Mouse (Mus musculus) heart, adult 8-10 months (tissue): Measurements from ENCODE around the gene Gse1. TPM values are rescaled to one million over a fixed set of nuclear protein-coding genes. Genes with fewer than 3 reads are reported as not detected.

Experiments used
- DNase-seq: peaks from one replicate; pipeline ENCODE4 v3.0.0; 2022; ENCODE audit warnings: low spot score
- total RNA-seq, 4 experiments: library from RNA; stranded (reverse); gene quantifications; 2 replicates each; pipeline ENCODE4 v1.2.4; 2022

Gene Gse1
- total RNA-seq, 4 experiments from 2014 or later = 18.9 to 29.1 (median 23.3) TPM

DNA sequence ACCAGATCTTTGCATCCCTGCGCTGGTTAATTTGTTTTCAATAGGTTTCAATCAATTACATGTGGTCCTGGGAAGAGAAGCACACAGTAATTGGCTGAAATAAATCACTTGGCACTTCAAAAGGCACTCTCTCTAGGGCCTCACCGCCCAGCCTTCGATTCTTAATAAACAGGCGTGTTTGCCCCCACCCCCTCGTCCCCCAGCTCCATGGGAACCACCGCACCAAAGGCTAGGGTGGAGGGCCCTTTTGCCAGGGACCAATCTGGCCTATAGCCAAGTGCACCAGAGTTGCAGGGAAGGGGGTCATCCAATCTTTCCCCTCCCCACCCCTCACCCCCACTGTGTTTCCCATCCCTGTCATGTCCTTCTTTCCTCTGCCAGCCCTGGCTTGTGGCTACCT lies 219.9 kb downstream of the Gse1 start:
- no peak for DNase-seq

DNA sequence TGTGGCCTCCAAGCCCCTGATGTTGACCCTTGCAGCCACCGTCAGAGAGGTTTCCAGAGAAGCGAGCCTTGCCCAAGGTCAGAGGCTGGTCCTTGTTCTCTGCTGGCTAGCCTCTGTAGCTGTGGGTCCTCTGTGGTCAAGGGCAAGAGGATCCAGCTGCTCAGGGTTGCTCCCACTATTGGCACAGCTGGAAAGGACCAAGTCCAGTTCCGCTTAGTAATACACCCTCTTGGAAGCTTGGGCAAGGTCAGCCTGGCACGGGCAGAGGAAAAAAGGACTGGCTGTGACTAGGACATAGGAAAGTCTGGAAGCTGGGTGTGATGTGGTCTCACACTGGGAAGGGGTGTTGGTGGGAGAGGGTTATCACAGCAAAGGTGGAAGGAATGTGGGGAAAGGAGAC lies 220.9 kb downstream of the Gse1 start:
- DNase-seq = no peak

DNA sequence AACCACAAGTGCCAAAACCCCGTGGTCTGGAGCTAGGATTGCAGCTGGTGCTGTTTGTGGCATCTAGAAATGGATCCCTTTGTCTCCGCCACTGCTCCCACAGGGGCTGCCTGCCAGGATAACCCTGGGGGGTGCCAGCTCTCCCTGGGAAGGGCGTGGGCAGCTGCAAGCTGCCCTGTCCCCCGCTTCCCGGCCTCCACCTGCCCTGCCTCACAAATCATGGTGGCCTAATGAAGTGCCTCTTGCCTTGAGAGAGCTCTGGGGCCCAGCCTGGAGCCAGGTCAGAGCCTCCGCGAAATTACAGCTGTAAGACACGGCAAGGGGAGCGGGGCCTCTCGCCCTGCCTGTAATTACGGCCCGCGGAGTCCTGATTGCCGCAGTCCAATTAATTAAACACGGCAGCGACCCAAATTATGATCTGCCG lies 221.4 kb downstream of the Gse1 start:
- no peak for DNase-seq

DNA sequence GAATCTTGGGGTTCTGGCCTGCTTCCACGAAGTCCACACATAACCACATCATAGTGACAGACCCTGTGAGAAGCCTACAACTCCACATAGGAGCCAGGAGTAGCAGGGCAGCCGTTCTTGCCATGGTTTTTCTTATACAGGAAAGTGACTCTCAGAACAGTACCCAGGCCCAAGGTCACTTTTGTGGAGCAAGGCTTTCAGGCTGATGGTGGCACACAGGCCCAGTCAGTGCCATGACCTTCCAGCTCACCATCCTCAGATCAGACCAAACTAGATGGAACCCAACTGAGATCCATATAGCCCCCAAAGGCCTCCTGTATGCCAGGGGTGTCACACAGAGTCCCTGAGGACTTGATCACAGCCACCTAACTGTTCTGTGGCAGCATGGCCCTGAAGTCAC lies 223.9 kb downstream of the Gse1 start:
- no peak for DNase-seq

DNA sequence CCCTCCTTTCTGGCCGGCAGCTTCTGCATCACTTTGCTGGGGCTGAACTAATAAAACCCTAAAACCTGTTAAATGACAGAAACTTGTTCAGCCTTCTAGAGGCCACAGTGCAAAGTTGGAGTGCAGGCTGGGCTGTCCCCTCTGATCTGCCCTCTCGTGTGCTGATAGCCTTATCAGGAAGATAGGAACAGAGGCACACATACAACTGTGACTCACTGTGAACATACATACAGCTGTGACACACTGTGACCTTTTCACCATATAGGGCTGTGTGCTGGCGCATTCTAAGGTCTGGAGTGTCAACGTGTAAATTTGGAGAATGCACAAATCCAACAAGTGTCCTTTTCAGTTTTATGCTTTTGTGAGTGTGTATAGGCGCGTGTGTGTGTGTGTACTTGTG lies 226.1 kb downstream of the Gse1 start:
- no peak for DNase-seq

DNA sequence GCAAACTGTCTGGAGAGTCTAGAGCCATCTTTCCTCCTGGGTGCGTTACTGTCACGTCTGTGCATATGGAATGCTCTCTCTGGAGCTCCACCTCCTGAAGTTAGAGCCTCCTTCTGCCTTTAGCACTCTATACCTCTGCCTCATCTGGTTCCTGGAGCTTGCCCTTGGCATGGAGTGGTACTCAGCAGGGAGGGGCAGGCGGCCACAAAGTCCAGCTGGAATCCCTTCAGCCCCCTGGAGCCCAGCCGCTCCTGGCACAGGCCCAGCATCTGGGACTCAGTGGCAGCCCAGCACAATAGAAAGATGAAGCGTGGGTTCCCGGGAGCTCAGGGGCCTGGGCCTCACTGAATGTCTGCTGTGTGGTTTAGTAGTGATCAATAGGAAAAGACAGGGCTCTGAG lies 232.1 kb downstream of the Gse1 start:
- DNase-seq = no peak

DNA sequence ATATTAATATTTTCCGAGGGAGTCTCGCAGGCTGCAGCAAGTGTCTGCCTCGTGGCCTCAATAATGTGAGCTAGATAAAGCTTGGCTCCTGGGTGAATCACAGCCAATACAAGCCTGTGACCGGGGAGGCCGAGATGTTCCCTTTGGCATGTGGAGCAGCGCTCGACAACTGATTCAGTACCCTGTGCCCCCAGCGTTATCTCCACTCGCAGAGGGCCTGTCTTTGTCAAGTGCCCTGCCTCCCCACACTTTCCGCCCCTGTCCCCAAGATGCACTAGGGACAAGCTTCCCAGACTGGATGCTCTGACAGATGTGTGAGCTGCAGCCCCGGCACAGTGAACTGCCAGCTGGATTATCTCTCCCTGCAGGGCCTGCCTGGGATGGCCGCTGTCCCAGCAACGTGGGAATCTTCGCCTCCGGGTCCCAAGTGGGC lies 233.9 kb downstream of the Gse1 start:
- no peak for DNase-seq

DNA sequence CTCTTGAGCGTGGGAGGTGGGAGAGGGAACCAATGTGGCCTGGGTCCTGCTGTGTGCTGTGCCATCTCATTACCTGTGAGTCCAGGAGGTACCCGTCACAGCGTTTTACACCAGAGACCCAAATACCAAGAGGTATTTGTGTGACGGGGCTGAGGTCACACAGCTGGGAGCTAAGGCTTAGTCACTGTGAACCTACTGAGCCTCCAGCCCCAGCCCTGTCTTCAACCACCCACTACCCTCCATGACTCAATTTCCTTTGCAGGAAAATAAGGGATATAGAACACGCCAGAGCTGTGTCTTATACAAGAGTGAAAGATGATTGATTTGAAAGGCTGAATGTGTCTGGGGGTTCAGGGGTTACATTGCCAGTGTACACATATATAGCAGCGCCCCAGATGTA lies 234.4 kb downstream of the Gse1 start:
- DNase-seq = no peak

DNA sequence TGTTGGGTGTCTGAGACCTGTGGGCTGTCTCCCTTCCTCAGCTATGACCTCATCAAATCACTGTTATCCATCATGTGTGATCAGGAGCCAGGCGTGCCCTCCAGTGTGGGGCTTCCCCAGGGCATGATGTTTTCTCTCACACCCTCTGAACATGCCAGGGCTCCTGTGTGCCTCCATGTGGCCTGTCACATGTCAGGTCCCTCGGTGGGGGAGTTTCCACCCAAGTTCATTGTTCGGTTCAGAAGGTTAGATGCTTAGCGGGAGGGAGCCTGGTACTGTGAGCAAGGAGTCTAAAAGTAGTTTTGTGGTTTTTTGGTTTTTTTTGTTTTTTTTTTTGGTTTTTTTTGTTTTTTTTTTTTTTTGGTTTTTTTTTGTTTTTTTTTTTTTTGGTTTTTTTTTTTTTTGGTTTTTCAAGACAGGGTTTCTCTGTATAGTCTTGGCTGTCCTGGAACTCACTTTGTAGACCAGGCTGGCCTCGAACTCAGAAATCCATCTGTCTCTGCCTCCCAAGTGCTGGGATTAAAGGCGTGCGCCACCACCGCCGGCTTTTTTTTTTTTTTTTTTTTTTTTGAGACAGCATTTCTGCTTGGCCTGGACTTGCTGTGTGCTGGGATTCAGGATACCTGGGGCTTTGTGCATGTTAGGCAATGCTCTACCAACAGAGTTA lies 235.8 kb downstream of the Gse1 start:
- DNase-seq = no peak

DNA sequence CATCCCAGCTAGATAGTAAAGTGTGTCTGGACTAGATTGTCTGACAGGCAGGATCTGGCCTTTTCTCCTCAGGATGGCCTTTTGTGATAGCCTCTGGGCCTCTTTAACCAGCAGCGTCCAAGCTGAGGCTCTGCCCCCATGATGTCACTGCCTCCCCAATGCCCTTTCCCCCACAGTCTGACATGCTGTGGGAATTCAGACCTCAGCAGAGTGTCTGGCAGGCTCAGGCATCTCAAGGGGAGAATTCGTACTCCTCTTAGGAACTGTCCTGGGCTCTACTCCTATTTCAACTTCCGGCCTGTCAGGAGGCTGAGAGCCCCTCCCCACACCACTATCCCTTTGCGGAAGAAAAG lies 236.3 kb downstream of the Gse1 start:
- DNase-seq = no peak

DNA sequence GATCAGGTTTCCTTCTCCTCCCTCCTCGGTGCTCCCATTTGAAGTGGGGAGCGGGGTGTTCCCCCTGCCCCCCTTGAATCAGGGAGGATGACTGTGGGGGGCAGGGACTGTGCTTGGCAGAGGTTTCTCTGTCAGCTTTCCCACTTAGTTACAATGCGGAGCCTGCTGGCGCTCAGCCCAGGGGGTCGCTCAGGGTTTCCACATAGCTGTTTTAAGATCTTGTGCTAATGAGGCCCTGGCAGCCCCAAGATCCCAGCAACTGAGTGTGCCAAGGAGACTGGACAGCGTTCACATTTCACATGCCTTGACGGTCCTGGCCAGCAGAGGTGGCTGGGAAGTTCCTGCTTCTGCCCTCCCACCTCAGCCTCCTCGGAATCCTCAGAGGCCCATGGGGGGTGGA lies 237.5 kb downstream of the Gse1 start:
- DNase-seq = no peak

DNA sequence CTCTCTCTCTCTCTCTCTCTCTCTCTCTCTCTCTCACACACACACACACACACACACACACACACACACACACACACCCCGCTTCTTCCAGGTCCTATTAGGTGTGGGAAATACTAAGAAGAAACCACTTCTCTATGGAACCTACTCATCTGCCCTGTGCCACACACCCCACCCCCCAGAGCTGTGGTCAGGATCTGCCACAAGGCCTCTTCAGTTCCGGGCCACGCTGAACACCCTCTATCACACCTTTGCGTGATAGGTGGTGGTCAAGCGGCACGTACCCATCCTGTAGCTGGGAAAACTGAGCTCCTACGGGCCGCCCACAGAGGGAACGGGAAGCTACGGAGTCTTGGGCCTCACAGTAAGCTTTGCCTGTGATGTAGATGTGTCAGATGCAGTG lies 238.0 kb downstream of the Gse1 start:
- DNase-seq = no peak

DNA sequence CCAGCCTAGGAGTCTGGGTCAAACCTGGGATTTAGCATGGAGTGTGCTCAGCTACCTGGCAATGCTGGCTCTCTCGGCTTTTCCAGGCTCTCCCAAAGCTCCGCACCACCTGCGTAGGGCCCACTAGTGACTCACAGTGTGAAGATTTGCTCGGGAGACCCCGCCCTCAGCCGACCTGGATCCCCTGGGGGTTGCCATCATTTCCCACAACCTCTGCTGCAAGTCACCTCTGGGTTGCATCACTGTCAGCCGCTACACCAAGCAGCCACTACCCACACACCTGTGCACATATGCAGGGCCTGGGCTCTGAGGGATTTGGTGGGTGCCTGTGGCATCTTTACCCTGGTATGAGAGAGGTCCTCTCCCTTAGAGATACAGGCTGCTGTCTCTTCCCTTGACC lies 239.3 kb downstream of the Gse1 start:
- DNase-seq = no peak

DNA sequence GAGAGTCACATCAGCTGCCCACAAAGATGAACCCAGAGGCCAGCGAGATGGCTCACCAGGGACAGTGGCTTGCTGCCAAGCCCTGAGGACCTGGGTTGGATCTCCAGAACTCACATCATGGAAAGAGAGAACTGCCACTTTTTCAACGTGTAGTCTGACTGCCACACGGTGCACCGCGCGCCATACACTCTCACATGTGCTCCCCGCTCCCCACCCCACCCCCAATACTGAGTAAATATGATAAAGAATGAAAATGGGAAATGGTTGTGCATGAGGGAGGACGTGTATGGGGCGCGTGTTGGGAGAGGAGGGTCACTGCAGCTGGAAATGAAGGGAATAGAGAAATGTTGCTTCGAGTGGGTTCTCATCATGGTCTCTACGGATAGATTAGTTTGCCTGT lies 241.9 kb downstream of the Gse1 start:
- DNase-seq = no peak

DNA sequence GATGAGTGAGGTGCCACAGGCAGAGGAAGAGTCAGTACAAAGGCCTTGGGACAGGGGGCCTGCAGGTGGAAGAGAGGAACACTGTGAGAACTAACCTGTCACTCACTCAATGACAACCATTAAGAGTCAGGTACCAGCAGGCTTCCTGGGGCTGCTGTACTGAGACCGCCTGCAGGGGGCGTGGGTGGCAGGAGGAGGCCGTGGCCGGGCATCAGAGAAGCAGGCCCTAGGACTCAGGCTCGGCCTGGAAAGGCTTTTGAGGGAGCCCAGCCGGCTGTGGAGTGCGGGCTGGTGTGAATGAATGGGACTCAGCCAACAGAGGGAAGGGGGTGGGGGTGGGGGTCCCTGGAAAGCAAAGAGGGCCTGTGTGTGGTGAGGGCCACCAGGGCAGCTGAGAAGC lies 242.9 kb downstream of the Gse1 start:
- DNase-seq = no peak

DNA sequence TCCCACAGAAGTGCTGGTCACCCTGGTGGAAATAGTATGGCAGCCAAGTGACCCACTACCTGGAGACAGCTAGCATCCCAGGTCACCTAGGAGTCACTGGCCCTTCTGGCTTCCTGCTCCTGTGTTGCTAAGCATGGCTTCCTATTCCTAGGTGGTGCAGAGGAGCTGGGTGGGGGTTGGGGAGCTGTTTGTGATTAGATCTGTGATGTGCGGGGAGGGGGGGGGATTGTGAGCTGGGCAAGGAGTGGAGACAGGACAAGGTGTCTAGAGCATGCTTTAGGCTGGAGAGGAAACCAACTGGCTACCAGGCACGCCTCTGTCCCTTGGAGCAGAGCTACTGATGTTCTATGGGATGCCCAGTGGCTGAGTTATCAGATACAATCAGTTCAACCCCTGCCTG lies 243.5 kb downstream of the Gse1 start:
- DNase-seq = no peak

DNA sequence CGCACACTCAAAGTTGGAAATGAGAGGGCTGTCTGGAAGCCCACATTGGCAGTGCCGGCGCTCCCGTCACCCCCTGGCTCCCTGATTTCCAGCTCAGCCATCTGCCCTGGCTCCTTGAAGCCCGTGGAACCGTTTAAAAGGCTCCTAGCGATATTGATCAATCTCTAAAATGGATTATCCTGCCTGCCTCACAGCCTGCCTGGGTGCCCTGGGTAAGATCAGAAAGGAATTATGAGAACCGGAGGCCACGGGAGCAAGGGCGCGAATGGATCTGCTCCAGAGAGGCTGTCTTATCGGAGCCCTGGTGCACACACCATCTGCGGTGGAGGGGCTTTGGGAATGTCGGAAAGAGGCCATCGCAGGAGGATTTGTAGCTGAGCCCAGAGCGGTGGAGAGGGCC lies 244.0 kb downstream of the Gse1 start:
- no peak for DNase-seq

DNA sequence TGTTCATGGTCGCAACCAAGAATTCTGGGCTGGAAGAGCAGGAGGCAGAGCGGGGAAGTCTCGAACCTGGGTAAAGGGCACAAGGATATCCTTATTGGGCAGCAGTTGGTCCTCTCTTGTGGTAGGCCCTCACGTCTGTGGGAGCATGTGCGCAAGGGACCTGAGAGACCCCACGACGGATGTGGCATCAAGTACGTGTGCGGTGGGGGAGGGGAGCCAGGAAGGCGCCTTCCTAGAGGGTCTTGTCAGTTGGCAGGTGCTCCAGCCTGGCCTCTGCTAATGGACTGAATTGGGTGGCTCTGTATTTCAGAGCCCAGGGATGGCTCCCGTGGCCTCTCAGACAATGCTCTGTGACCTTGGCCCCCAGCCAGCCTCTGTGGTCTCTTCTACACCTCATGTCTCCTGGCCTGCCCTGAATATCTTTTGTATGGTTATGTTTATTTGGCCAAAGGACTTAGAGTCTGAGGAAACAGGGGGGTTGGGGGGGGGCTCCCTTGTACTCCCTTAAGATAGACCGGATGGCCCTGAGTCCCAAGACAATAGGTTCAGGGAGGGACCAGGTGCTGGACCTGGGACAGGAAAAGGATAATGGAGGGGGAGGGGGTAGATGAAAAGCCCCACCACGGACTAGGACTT lies 245.6 kb downstream of the Gse1 start:
- peak; percentile 57 for DNase-seq

DNA sequence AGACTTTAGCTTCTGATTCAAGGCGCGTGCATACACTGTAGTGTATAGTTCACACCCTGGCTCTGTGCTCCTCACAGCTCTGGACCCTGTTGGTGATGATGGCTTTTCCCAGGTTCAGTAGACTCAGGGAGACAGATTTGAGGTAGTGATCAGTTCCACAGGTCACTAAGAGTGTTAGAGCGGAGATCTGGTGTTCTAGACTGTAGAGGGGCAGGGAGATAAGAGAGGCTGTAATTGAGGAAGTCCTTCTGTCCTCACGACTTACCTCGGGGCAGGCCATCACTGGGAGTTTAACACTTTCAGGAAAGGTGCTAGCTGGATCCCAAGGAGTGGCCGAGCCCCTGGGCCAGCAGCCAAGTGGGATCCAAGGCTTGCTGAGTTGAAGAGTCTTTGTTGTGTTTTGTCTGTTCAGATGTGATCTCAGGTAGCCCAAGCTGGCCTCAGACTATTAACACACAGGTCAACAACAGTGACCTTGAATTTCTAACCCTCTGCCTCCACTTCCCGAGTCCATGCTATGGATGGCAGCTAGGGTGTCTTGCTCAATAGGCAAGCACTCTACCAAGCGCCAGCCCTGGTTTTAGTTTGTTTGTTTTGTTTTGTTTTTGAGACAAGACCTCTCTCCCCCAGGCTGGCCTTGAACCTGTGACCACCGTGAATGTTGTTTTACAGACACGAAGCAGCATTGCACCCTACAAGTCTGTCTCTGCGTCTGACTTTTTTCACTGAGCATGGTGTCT lies 246.4 kb downstream of the Gse1 start:
- DNase-seq = no peak

DNA sequence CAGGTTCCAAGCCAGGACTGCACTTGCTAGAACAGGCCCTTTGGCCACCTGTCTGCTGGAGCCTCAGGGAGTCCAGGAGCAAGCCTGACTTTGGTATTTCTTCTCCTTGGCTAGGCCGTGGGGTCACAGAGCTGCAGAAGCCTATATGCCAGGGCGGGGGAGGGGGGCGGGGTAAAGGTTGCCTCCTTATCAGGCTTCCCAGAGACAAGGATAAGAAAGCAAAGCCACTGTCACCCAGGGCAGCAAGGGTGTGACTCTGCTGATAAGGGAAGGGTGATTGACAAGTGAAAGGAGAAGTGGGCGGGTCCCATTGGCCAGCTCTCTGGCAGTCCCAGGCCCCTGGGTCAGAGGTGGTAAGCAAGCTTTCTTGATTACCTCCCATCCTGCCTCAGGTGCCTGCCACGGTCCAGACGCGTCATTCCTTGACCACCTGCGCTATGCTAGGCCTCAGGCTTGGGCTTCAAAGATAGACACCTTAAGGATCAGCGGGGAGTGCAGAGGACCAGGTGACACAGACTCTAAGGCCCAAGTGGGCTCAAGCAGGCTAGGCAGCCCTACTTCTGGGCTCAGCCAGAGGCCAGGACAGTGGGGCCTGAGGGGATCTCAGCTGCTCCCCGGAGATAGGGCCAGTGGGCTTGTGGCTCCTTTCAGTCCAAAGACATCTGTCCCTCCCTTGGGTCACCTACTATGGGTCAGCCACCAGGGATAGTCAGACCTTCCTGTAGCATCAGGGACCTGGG lies 247.4 kb downstream of the Gse1 start:
- no peak for DNase-seq

DNA sequence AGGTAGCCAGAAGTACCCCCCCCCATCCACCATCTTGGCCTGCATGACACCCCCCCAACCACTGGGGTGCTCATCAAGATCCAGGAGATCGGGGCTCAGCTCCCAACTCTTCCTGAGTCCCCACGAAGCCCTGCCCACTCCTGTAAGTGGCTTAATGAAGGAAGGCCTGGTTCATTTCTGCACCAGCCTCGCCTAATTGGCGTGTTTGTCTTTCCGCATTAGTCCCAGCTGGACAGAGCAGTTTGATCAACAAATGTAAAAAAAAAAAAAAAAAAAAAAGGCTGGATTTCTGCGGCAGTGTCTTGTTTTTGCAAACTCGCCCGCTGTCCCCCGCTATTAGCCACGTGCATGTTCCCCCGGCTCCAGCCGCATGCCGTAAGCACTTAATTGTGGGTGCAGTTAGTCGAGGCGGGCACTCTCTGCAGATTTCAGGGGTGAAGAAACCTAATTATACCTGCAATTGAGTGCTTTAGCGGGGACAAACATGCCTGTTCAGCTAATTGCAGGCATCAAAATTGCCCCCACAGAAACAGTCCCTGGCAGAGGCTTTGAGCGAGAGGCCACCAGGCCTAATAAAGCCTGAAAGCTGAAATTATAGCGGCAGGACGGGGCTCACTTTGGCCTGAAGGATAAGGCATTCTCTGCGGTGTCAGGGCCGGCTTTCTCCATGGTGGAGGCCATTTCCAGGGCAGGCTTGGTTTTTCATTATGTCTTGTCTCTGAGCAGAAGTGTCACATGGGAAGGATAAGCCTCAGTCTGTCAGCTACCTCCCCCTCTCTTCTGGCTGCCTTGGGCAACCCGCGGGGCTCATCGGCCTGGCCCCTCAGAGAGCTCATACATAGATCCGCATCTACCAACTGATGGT lies 248.7 kb downstream of the Gse1 start:
- no peak for DNase-seq

DNA sequence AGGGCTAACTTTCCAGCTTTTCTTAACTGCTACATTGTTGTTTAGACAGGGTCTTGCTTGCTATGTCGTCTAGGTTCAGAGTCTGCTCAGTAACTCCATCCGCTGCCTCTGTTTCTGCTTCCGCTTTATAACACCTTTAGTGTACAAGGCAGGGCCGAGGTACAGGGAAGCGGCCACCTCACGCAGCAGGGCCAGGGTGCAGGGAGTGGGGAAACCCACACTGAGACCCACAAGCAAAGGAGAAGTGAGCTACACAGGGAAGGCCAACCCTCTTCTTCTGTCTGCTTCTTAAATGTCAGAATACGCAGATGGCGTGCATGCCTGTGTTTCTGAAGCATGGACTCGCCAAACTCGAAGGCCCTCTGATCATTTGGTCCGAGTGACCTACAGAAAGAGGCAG lies 250.5 kb downstream of the Gse1 start:
- DNase-seq = no peak
